In the genomic region with DNA sequence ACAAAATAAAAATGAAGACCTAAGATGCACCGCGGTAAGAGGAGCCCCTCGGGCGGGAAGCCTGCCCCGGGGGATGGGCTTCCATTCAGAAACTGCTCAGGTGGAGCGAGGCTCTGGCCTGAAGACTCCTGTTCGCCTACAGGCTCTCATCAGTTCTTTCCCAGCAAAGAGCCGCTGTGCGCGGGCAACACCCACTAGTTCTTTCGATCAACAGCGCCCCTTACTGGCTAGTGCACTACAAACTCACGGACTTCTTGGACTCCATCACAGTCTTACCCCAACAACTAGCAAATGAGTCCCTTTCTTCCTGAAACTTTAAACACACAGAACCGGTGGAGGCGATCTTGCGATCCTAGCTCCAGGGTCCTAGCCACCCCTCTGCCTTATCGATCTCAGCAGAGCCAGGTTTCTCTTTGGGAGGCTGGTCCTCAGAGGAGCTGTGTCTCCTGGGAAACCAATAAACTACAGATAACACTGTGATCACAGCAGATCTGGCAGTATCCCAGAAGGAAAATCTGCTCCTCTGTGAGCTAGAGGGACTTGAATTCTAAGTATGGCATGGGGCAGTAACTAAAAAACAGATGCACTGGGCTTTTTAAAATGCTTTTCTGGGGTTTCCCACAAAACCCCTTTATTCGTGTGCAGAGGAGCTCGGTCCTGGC, we compare ENCODE assay signal across 9 mouse cellular contexts. TPM values are rescaled to one million over a fixed set of nuclear protein-coding genes. Genes with fewer than 3 reads are reported as not detected.
A peak's percentile ranks its signal among the peaks of the same experiment; 100 is the strongest.
DNase-seq lines count a peak whose midpoint lies in the region; ATAC-seq and TF ChIP-seq lines count a peak whose summit lies in the region.
"Had no signal": no experiment of that assay in that cellular context is flagged by ENCODE, and none has a peak within 500 bp of the region (broad histone marks: within the 10 kb centered on the region; RNA-seq: fewer than 3 reads in every experiment).

No protein-coding gene starts in this region.

- TF ChIP-seq RAD21 in CH12.LX (IDR thresholded peaks at IDR 0.05; ENCODE audit: low read depth, low read length), result peak; percentile 90

- H3K27ac ChIP-seq in CH12.LX (ENCODE audit: insufficient read depth, low read depth), result no peak overlapping the region
- peak overlapping the region; percentile 56 for H3K27ac ChIP-seq in forebrain, embryonic 10.5 days
- no peak overlapping the region for H3K27ac ChIP-seq in heart, embryonic 15.5 days
- no peak overlapping the region for H3K27ac ChIP-seq in liver, embryonic 13.5 days
- no peak overlapping the region for H3K27ac ChIP-seq in neural tube, embryonic 13.5 days (replicated peaks)
- no peak overlapping the region for H3K27ac ChIP-seq in testis, adult 2 months (ENCODE audit: control insufficient read depth, insufficient read depth, low read depth, low read length)

- H3K79me2 ChIP-seq in CH12.LX (replicated peaks; ENCODE audit: control insufficient read depth, extremely low read depth, insufficient read depth, poor library complexity, severe bottlenecking), result no peaks in the 10 kb centered on the region

- WGBS in forebrain, embryonic 10.5 days, result 7% methylated on average over 19 of the region's 19 CpGs
- WGBS in heart, embryonic 15.5 days, result 5% methylated on average over 19 of the region's 19 CpGs
- WGBS in liver, embryonic 13.5 days (ENCODE audit: insufficient replicate concordance), result 7% methylated on average over 19 of the region's 19 CpGs
- 8% methylated on average over 19 of the region's 19 CpGs for WGBS in neural tube, embryonic 13.5 days

- TF ChIP-seq POLR2A in CH12.LX (IDR thresholded peaks at IDR 0.05; ENCODE audit: low read depth, low read length), result no peak
- TF ChIP-seq POLR2A in testis, adult 2 months (IDR thresholded peaks at IDR 0.05; ENCODE audit: control insufficient read depth, low read depth, low read length), result no peak

- TF ChIP-seq EP300 in CH12.LX (IDR thresholded peaks at IDR 0.05; ENCODE audit: low read length), result no peak

- dilution Hi-C loops in CH12.LX (cut with MboI; ENCODE audit: extremely low pct_ligation_motif_present, extremely low pct_unique_long_range_greater_than_20kb, low sequenced_read_pairs), result no loop called here

- H3K36me3 ChIP-seq in CH12.LX (replicated peaks in 1 of 2; ENCODE audit: control insufficient read depth in 1 of 2, insufficient read depth in 1 of 2, low read length in 1 of 2), result no peaks in the 10 kb centered on the region
- H3K36me3 ChIP-seq in forebrain, embryonic 10.5 days (replicated peaks), result no peaks in the 10 kb centered on the region
- no peaks in the 10 kb centered on the region for H3K36me3 ChIP-seq in heart, embryonic 15.5 days
- no peaks in the 10 kb centered on the region for H3K36me3 ChIP-seq in liver, embryonic 13.5 days
- H3K36me3 ChIP-seq in neural tube, embryonic 13.5 days, result no peaks in the 10 kb centered on the region
- H3K36me3 ChIP-seq in testis, adult 2 months (ENCODE audit: control insufficient read depth, insufficient read depth, low read length), result no peaks in the 10 kb centered on the region

- no peak overlapping the region for H3K9ac ChIP-seq in CH12.LX (ENCODE audit: insufficient read depth, low read depth)
- H3K9ac ChIP-seq in heart, embryonic 15.5 days, result no peak overlapping the region
- H3K9ac ChIP-seq in liver, embryonic 13.5 days, result no peak overlapping the region
- H3K9ac ChIP-seq in neural tube, embryonic 13.5 days, result no peak overlapping the region

- peak; percentile 38 to 93 for TF ChIP-seq CTCF in CH12.LX (conservative IDR thresholded peaks at IDR 0.05 in 1 of 2, IDR thresholded peaks at IDR 0.05 in 1 of 2; ENCODE audit: low read depth in 2 of 2, low read length in 2 of 2)
- peak; percentile 41; the same call in 1 of the 2 replicates for TF ChIP-seq CTCF in testis, adult 2 months (IDR thresholded peaks at IDR 0.05; ENCODE audit: control insufficient read depth, insufficient read depth, insufficient replicate concordance, low read depth, low read length)

- in situ Hi-C loops in CH12.LX (cut with MboI; ENCODE audit: low pct_ligation_motif_present, low pct_unique_long_range_greater_than_20kb, low sequenced_read_pairs), result loop anchor here (10.0 kb wide), 1 partner anchor 229 kb away; no protein-coding TSS in a partner anchor

- peak; percentile 80 for DNase-seq in CH12.LX (ENCODE audit: extremely low read depth)
- peak; percentile 56 for DNase-seq in c-Kit-positive CD71-negative TER-119-negative erythroid progenitor cells, embryonic 14.5 days (ENCODE audit: low read depth)
- peak; percentile 81 for DNase-seq in forebrain, embryonic 10.5 days (ENCODE audit: extremely low spot score, low spot score)
- DNase-seq in kidney, postnatal 36 days, result peak; percentile 70 to 85
- peak; percentile 33 for DNase-seq in liver, embryonic 13.5 days

- H3K4me2 ChIP-seq in CH12.LX (ENCODE audit: insufficient read depth, low read depth, poor library complexity, severe bottlenecking), result peak overlapping the region; percentile 76; the same call in 1 of the 2 replicates
- peak overlapping the region; percentile 39 for H3K4me2 ChIP-seq in heart, embryonic 15.5 days
- no peak overlapping the region for H3K4me2 ChIP-seq in liver, embryonic 13.5 days
- no peak overlapping the region for H3K4me2 ChIP-seq in neural tube, embryonic 13.5 days

- H3K27me3 ChIP-seq in CH12.LX (replicated peaks), result peaks cover 83% of the 10 kb centered on the region
- peaks cover 98% of the 10 kb centered on the region for H3K27me3 ChIP-seq in forebrain, embryonic 10.5 days (ENCODE audit: poor library complexity, severe bottlenecking)
- H3K27me3 ChIP-seq in heart, embryonic 15.5 days, result peaks cover 31% of the 10 kb centered on the region
- H3K27me3 ChIP-seq in liver, embryonic 13.5 days, result peaks cover 34% of the 10 kb centered on the region
- H3K27me3 ChIP-seq in neural tube, embryonic 13.5 days, result peaks cover 97% of the 10 kb centered on the region
- no peaks in the 10 kb centered on the region for H3K27me3 ChIP-seq in testis, adult 2 months (ENCODE audit: control insufficient read depth, insufficient read depth, low read length)

- H3K9me3 ChIP-seq in CH12.LX (replicated peaks; ENCODE audit: low read length), result no peaks in the 10 kb centered on the region
- no peaks in the 10 kb centered on the region for H3K9me3 ChIP-seq in forebrain, embryonic 10.5 days
- no peaks in the 10 kb centered on the region for H3K9me3 ChIP-seq in heart, embryonic 15.5 days (replicated peaks)
- H3K9me3 ChIP-seq in liver, embryonic 13.5 days (replicated peaks), result no peaks in the 10 kb centered on the region
- no peaks in the 10 kb centered on the region for H3K9me3 ChIP-seq in neural tube, embryonic 13.5 days

- H3K4me3 ChIP-seq in CH12.LX (replicated peaks in 1 of 3; ENCODE audit: low read depth in 2 of 3, low read length in 2 of 3, poor library complexity in 1 of 3), result no peak overlapping the region
- H3K4me3 ChIP-seq in forebrain, embryonic 10.5 days, result peak overlapping the region; percentile 12; the same call in 1 of the 2 replicates
- H3K4me3 ChIP-seq in heart, embryonic 15.5 days, result no peak overlapping the region
- no peak overlapping the region for H3K4me3 ChIP-seq in liver, embryonic 13.5 days (replicated peaks)
- no peak overlapping the region for H3K4me3 ChIP-seq in neural tube, embryonic 13.5 days
- no peak overlapping the region for H3K4me3 ChIP-seq in testis, adult 2 months (ENCODE audit: control insufficient read depth, low read depth, low read length)
- H3K4me3 ChIP-seq: erythroblast, embryonic 14.5 days had no signal

- H3K4me1 ChIP-seq in CH12.LX (ENCODE audit: control insufficient read depth in 1 of 2, insufficient read depth in 2 of 2), result peaks cover 0 to 4% of the 10 kb centered on the region in 2 experiments; a peak in 1 of 4 replicates
- H3K4me1 ChIP-seq in forebrain, embryonic 10.5 days, result peaks cover 43% of the 10 kb centered on the region
- H3K4me1 ChIP-seq in heart, embryonic 15.5 days (replicated peaks), result no peaks in the 10 kb centered on the region; the same call in 1 of the 2 replicates
- peaks cover 6% of the 10 kb centered on the region for H3K4me1 ChIP-seq in liver, embryonic 13.5 days (replicated peaks)
- peaks cover 18% of the 10 kb centered on the region for H3K4me1 ChIP-seq in neural tube, embryonic 13.5 days (replicated peaks)
- H3K4me1 ChIP-seq in testis, adult 2 months (ENCODE audit: control insufficient read depth, insufficient read depth, low read length), result peaks cover 12% of the 10 kb centered on the region

- ATAC-seq in heart, embryonic 15.5 days (replicated peaks; ENCODE audit: insufficient number of reproducible peaks, insufficient read depth, low FRiP score, low read depth), result no peak
- ATAC-seq in liver, embryonic 13.5 days (ENCODE audit: low read depth), result no peak
- ATAC-seq in neural tube, embryonic 13.5 days (ENCODE audit: low read depth), result peak; percentile 37

TF ChIP-seq in CH12.LX, 34 proteins besides CTCF, POLR2A, EP300 and RAD21 (continues in another document):
- TF ChIP-seq ETS1 (conservative IDR thresholded peaks at IDR 0.05; ENCODE audit: low read depth, low read length), result no peak
- peak; percentile 85 for TF ChIP-seq UBTF (IDR thresholded peaks at IDR 0.05; ENCODE audit: low read depth, low read length)
- TF ChIP-seq MXI1 (IDR thresholded peaks at IDR 0.05; ENCODE audit: low read depth, low read length), result no peak
- no peak for TF ChIP-seq MYC (IDR thresholded peaks at IDR 0.05; ENCODE audit: low read depth, low read length)
- no peak for TF ChIP-seq ZKSCAN1 (IDR thresholded peaks at IDR 0.05; ENCODE audit: borderline replicate concordance, low read depth, low read length)
- no peak for TF ChIP-seq CHD1 (IDR thresholded peaks at IDR 0.05; ENCODE audit: low read depth, low read length)
- TF ChIP-seq ZNF384 (IDR thresholded peaks at IDR 0.05; ENCODE audit: low read depth, low read length), result no peak

RNA-seq across cellular contexts. Expression of gene Olig1, which starts 44.7 kb away (rescaled TPM):
- total RNA-seq in CH12.LX (2012; rRNA removed) (not detected in 2 replicates), CH12.LX (2014; rRNA removed) (not detected in 2 replicates)
- polyA plus RNA-seq in CH12.LX (2012; ENCODE audit: insufficient read length, low read depth), result not detected in 2 replicates
- 8.3 and 8.5 TPM in 2 replicates for polyA plus RNA-seq in forebrain, embryonic 10.5 days (2016; fragmentation: Nextera tagmentation; extraction: Ambion mirVana)
- 0.11 TPM in 2 replicates for polyA plus RNA-seq in heart, embryonic 15.5 days (2015; fragmentation: Nextera tagmentation; extraction: Ambion mirVana)
- 0.13 TPM in 1 of 2 replicates, not detected in the other for polyA plus RNA-seq in liver, embryonic 13.5 days (2015; fragmentation: Nextera tagmentation; extraction: Ambion mirVana)
- 20.9 and 26.0 TPM in 2 replicates for polyA plus RNA-seq in neural tube, embryonic 13.5 days (2015; fragmentation: Nextera tagmentation; extraction: Ambion mirVana)
- polyA plus RNA-seq in testis, adult 2 months (2012; rRNA removed), result 3.2 and 3.3 TPM in 2 replicates
- polyA plus RNA-seq: erythroblast, embryonic 14.5 days had no signal

RNA-seq across cellular contexts. Expression of gene Ifnar2, which starts 58.3 kb away (rescaled TPM):
- total RNA-seq in CH12.LX (2012; rRNA removed), result 25.5 and 34.9 TPM in 2 replicates
- total RNA-seq in CH12.LX (2014; rRNA removed), result 32.0 and 33.1 TPM in 2 replicates
- 33.7 and 34.5 TPM in 2 replicates for polyA plus RNA-seq in CH12.LX (2012; ENCODE audit: insufficient read length, low read depth)
- 28.6 and 29.0 TPM in 2 replicates for polyA plus RNA-seq in forebrain, embryonic 10.5 days (2016; fragmentation: Nextera tagmentation; extraction: Ambion mirVana)
- polyA plus RNA-seq in heart, embryonic 15.5 days (2015; fragmentation: Nextera tagmentation; extraction: Ambion mirVana), result 52.5 and 58.9 TPM in 2 replicates
- polyA plus RNA-seq in liver, embryonic 13.5 days (2015; fragmentation: Nextera tagmentation; extraction: Ambion mirVana), result 67.4 and 74.0 TPM in 2 replicates
- 39.9 and 40.6 TPM in 2 replicates for polyA plus RNA-seq in neural tube, embryonic 13.5 days (2015; fragmentation: Nextera tagmentation; extraction: Ambion mirVana)
- polyA plus RNA-seq in testis, adult 2 months (2012; rRNA removed), result 4.4 and 4.7 TPM in 2 replicates

Comparison
In these comparisons a context has a peak if more than half of its experiments do, and no peak if none do; other contexts are left out.
1. H3K4me2 ChIP-seq: peak in CH12.LX (single experiment) and heart, embryonic 15.5 days (single experiment); none in liver, embryonic 13.5 days (single experiment) and neural tube, embryonic 13.5 days (single experiment).
2. Peak in every context shown above with its lines, with median percentiles within 50 percentile points of each other: DNase-seq.